Mouse (Mus musculus) ovary, adult 18-20 months (tissue): ENCODE measurements around the gene Ankfn1.

Experiments used
- DNase-seq: peaks from one replicate; pipeline ENCODE4 v3.0.0; 2022; ENCODE audit warnings: low spot score, mixed read lengths

Gene Ankfn1

DNA sequence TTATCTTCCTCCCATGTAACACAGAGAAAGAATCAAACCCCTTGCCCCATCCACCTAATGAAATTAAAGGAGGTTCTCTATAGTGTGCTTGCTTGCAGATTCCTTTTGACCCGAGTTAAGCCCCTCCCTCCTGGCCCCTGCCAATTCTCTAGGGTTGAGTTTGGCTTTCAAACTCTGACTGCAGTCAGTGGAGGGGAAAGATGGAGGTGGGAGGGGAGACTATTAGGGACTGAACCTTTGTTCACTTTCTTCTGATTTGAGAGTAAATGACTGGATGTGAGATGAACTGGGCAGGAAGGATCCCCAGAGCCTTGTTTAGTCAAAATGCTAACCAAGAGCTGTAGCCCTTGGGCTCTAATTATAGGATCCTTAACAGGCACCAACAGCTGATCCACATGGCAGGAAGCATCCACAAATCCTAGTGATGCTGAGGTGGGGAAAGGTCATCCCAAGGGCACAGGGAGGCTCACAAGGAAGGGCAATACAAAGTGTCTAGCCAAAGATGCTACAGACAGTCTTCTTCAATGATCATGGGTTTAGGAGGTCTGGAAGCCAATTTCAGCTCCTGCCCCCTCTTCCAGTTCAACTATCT, 103.4 kb downstream of the Ankfn1 start:
- DNase-seq: no peak

DNA sequence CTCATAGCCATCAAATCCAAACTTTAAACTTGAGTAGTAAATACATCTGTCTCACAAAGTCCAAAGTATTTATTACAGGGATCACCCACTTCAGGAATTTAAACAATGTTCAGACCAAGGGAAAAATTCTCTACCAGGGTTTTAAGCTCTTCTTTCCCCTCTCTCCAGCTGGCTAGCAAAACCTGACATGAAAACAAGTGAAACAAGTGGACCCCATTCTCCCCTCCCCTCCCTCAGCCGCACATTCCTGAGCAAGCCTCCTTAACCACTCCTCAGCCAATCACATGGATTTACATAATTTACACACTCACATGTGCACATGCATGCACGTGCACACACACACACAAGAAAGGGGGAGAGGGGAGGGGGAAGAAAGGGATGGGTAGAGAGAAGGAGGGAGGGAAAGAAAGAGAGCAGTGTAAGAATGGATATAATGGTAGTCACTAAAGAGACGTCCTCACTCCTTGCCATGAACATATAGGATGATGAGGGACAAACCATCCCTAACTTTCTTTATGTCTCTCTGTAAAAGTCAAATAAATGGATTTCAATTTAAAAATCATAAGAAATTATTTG, 104.9 kb downstream of the Ankfn1 start:
- DNase-seq: no peak

DNA sequence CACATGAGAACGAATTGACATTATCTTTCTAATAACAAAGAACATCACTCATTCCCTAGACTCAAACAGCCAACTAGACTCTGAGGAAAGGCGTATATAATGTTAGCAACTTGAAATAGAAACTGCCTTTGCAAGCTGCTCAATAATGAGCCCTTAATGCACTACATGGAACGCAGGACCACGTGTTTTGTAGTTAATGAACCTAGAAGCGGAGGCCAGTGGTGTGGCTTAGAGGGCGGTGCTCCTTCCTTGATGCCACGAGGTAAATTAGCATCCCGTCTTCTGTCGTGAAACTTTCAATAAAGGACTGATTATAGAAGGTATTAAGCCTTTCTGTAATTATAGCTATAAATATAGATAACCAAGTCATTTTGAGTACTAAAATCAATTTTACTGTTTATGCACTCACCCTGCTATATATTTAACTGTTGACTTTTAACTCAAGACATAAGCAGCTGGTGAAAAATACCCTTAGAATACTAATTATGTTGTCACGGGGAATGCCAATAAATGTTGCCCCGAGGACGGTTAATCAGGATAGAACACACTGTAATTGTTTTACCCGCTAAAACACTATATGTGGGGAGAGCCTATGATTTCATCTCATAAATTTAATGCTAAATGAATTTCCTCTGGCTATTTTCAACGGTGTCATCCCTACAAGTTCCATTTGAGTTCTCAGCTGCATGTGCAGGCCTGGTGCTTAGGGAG, 112.1 kb downstream of the Ankfn1 start:
- DNase-seq: no peak

DNA sequence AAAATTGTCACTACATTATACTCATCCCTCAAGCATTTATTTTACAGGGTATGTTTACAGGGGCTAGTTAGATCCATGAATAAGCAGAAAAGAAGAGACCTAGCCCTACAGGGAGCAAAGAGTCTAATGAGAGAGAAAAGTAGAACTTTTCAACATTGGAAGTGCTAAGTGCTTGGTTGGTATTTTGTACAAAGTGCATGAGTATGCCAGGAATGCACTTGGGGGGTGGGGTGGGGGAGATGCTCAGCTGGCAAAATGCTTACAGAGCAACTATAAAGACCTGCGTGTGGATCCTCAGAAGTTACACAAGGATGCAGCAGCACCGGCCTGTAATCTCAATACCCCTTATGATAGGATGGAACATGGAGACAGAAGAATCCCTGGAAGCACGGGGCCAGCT, 118.4 kb downstream of the Ankfn1 start:
- no peak for DNase-seq

DNA sequence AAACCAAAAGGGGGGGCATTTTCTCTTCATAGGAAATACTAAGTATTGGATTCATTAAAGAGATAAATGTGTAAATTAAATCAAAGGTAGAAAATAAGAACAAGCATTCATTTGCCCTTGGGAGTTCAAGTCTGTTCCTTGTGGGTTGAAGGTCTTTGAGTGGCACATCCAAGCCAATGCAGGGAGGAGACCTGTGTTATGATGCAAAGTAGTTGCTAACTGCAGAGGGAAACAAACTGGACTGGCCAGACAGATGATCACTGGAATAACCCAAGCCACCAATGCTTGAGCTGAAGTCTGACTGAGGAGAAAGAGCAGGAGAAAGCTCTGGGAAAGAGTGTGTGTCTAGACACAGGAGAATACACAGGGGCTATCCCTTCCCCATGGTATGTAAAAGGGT, 120.9 kb downstream of the Ankfn1 start:
- no peak for DNase-seq

DNA sequence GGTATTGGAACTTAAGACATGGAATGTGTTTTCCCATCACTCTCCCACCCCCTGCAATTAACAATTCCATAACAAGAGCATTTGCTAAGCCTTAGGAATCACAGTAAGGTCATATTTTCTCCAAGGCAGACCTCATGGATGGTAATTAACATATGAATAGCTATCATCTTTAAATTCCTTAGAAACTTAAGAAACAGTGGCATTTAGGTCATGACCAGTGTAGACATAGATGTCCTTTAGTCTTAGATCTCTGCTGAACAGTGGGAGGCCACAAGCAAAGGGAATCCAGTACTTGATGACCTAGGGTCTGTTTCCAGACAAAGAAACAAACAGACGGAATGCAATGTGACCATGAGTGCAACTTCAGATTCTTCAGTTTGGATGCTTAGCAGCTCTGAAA, 141.7 kb downstream of the Ankfn1 start:
- no peak for DNase-seq

DNA sequence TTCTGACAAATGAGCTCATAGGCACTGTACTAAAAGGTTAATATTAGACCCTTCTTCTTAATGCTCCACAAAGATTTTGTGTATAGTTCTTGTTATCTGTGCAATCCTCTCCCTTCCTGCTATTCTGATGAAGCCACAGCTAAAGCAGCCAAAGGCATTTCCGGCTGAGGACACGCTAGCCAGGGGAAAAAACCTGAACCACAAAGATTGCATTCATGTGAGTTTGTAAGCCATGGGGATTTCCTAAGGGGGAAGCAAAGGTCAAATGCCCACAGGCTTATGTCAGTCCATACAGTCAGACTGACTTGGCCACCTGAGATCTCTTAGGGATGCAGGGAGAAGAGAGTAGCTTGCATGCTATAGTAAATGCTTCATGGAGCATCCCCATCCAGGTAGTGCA, 146.1 kb downstream of the Ankfn1 start:
- DNase-seq: no peak

DNA sequence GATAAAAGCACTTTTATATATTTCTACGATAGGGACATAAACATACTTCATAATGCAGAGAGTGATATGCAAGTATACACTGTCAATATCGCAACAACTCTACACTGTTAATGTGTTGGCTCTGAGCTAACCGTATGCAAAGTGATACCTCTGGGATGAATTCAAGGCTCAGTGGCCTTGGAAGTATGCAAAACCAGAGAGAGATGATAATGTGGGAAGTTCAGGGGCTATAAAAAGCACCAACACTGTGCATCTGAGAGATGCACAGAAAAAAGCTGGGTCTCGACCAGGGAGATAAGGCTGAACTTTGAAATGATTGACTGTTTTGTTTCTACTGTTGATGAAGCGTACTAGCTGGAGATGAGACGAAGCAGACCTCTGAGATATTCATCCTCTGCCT, 148.9 kb downstream of the Ankfn1 start:
- no peak for DNase-seq

DNA sequence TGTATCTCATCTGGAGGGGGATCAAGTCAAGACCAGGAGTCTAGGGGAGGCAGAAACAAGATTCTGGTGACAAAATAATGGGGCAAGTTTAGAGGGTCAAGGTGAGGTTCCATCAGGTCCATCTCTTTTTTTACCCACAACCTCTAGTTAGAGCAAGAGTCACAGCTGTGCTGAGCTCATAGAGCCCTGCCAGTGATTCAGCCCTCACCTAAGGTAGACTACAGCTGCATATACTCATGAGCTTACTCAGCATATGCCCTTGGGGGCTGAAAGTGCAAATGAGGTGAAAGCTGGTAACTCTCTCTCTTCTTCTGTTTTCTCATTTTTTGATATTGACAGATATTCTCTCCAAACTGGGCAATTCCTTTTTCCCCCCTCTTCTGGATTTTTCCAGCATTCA, 150.2 kb downstream of the Ankfn1 start:
- DNase-seq: no peak

DNA sequence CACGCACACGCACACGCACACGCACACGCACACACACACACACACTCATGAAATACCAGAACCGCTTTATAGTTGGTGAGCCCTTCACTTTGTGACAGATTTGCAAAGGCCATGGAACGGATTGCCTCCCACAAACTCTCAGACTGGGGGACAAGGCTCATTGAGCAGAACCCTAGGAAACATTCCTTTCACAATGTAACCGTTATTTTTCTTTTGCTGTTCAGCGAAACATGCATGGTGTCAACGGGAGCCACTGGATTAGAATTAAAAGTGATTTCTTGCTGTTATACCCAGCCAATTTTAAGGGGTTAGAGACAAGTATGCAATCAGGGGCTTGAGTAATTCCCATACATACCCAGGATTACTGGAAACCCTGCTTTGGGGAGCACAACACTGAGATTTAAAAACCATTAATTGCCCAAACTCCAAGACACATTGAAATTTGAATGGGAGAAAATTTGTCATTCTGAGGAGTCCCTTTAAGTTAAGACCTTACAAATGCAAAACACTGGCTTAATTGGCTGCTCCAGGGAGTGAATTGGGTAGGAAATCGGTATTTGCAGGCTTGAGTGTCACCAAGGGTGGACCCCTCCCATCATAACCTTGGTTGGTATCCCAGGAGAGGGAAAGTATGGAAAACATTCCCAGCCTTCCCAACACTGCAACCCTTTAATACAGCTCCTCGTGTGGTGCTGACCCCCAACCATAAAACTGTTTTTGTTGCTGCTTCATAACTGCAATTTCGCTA, 153.6 kb downstream of the Ankfn1 start:
- DNase-seq: no peak

DNA sequence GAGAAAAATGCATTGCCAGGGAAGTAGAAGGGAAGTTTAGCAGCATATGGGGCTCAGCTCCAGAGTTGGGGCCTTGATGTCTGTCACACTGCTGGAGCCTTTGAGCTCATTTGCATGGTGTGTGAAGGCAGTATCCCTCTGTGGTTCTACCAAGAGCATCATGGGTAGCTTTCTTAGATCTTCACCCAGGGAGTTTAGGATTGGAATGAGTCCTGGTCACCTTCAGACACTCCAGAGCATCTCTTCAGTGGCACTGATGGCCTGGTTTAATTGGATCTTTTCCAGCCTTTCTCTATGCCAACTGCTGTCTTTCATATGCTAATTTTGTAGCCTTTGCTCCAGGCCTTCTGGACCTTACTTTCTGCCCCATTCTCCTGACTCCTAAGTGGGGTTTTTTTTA, 157.5 kb downstream of the Ankfn1 start:
- no peak for DNase-seq

DNA sequence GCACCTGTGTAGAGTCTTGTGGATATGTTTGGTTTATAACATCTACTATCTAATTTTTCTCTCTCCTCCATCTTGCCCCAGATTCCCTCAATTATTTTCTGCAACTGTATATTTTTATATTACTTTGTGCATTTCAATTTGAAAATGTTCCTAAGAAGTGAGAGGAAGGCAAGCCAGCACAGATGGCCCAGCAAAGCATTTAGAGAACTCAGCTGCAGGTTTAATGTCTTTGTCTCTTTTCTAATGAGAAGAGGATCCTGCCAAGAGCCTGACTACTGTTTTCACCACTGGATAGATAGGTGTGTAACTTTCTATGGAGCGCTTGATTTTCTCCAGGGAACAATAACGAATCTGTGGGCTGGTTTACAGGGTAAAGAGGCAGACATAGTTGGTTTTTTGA, 161.6 kb downstream of the Ankfn1 start:
- DNase-seq: no peak

DNA sequence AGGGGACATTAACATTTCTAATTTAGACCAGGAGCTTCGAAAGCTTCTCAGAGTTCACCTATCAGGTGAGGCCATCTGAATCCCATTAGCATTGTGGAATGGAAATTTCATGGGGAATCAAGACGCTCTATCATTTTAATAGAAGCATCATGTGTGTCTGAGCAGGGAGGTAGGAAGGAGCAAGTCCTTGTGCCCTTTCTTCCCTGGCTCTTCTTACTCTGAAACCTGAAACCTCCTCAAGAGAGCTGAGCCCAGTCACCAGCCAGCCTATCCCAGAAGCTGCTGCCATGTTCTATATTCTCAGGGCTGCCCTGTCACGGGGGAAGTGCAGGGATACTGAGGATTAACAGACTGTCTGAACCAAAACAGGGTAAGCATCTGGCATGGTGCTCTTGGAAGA, 165.9 kb downstream of the Ankfn1 start:
- no peak for DNase-seq

DNA sequence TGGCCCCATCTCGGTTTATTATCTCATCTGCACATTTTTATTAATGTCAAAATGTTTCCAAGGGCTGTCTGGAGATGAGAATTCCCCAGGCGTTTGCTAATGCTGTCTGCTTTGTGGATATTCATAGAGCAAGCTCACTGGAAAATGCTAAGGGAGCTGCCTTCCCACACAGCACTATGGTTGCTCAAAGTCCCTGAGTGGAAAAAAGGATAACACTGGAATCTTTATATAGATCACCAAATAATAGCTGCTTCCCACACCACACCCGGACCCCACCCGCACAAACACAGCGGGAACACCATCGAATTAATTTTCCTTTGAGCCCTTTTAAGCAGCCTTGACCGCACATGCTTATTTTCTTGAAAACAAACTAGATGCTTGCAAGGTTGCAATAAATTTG, 169.4 kb downstream of the Ankfn1 start:
- DNase-seq: no peak

DNA sequence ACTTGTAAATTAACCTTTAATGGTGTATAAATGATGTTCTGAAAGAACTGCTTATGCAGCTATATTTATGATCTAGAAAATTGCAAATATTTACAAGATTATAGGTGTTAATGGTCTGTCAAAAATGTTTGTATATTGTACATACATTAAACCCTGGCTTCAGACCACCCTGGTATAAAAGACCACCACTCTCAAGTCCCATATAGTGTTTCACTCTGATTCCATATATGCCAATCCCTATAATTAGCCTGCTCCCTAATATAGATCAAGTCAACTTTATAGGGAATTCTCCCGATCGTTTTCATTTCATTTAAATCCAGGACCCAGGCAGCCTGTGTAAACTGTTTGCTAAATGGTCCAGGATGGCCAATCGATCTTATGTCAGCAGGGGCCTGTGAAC, 170.2 kb downstream of the Ankfn1 start:
- no peak for DNase-seq

DNA sequence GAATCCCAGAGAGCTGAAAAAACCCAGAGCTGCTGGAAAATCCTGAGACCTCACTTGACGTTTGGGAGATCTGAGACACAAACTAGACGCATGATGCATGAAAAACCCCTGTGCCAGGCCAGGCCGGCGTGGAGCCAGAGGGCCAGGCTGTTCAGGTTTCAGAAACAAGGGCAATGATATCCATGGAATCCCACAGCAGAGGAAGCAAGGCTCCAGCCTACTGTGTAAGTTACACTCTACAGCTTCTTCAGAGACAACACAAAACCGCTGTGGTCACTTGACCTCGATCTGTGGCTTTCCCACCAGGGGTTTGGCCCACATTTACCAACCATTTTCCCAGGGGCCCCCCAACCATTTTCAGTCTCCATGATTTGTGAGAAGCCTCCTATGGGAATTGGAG, 171.1 kb downstream of the Ankfn1 start:
- no peak for DNase-seq

DNA sequence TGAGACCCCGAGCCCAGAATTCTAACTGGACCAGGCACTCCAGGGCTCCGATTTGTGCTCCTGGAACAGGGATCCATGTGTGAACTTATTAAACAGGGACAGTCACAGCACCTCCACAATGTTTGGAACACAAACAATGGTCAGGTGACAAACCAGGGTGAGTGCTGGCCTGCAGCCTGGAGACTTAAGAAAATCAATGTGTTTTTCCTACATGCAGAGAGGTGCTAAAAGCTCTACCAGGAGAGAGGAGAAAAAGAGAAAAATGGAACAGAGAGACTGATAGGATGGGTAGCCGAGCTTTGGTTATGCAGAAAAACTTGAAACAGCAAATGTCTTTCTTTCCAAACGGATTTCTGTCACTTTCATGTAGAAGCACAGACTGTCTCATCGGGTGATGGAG, 174.5 kb downstream of the Ankfn1 start:
- DNase-seq: no peak

DNA sequence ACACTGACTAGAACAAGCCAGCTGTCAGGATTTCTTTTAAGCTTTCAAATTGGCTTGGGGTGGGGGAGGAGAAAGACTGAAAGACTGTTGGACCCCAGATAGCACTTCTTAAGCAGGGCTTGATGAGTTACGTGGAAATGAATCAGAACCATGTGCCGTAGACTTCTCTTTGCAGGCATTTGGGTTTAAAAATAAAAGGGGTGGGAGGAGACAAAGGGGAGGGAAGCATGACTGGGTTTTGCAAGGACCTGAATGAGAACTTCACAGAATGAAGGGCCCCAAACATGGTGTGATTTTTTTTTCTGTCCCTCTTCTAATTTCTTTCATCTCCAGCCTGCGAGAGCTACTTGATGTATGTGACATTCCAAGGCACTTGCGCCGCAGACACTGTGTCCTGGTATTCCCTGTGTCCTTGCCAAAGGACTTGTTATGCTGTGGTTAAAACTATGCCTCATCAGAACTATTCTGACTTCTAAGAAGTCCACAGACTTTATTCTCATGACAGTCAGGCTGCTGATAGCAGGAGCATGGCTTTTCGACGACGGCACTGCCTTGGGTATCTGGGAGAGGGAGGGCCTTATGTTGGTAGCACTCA, 176.4 kb downstream of the Ankfn1 start:
- no peak for DNase-seq

DNA sequence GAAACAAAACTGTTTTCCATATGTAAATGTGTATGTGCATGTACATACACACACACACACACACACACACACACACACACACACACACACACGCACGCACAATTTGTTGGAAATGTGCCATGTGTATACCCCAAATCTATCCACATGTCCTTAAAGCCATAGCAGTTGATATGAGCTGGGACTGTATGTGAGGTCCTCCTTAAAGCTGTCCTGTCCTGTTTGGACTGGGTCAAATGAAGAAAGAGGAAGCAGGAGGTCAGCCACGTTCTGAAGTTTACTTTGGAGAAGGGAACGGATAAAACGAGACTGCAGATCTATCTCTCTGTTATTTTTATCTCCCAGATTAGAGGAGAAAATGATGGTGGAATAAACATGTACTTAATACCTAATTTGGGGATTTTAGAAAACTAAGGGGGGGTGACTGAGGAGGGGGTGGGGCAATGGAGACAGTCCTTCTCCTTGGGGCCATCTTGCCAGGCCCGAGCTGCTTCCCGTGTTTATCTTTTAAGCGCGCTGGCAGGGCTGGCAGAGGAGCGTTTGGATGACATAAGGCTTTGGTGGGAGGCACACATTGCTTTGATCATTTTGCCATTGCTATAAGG, 187.1 kb downstream of the Ankfn1 start:
- DNase-seq: no peak

DNA sequence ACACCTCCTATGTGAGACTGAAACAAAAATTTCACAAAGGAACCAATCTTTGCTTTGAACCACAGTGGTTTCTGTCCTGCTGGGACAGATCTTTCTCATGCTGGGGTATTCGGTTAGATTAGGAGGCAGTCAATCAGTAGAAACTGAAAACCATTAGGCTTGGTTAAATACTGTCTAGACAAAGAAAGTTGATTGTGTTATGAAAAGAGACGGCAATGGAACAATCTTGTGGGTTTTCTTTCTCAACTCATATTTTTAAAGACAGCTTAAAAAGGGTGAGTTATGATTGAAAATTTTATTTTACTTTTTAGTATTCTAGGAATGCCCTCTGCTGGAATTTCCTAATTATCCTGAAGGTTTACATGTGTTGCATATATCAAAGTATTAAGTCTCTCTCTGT, 191.1 kb downstream of the Ankfn1 start:
- no peak for DNase-seq

DNA sequence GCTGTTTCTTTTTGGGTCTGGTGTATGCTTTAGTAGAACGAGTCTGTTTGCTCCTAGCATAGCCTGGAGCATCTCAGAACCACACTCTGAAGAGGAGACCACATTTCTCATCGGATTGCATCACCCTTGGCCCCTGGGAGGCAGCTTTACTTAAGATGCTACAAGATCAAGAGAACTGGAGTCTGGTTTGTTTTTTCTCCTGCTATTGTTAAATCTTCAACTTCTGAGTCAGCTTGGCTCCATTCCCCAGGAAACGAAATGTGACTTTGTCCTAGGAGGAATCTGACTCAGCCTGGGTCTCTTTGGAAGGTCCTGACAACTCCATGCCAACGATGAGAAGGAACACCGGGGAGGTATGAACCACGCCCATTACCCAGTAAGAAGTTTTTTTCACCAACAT, 197.6 kb downstream of the Ankfn1 start:
- no peak for DNase-seq

DNA sequence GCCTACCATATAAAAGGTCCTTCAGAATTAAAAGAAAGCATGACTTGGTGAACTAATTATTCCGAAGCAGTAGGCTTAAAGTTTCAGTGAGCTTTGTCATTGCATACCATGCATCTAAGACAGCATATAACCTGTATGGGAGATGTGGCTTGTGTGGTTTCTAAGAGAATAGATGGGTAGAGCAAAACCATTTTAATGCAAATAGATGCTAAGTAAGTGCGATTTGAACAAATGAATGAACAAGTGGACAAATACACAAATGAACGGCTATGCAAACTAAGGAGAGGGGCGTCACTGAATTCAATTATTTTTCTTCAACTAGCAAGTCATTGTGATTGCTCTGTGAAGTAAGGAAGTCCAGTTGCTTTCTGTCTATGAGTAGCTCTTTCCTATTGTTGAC, 198.3 kb downstream of the Ankfn1 start:
- no peak for DNase-seq
